Mouse (Mus musculus) liver, embryonic 18 days (tissue): ENCODE data around the gene Eif4e3. TPM values are rescaled to one million over a fixed set of nuclear protein-coding genes. Genes with fewer than 3 reads are reported as not detected.

Source experiments
- polyA plus RNA-seq: library from polyadenylated mRNA; depleted of rRNA; stranded (reverse); fragments of >200 nt; gene quantifications from 2 replicates; pipeline ENCODE4 v1.2.3, GENCODE M21; 2012; rRNA removed

Eif4e3 gene
- polyA plus RNA-seq: 3.4 TPM in 2 replicates

GRCm38 (mm10) chr6:99666318-99667171 lies at the start of gene Eif4e3, which contains the start of gene Gm20696:
Eif4e3 (minus strand) TSS chr6:99666771.
Gm20696 (minus strand) TSS chr6:99666797.

GRCm38 (mm10) chr6:99692206-99692915 lies 25.8 kb upstream of the Eif4e3 start, which contains the start of gene Gpr27:
Gpr27 (plus strand) TSS chr6:99692679.

Other genes with a start within 250 kb of the Eif4e3 start
- gene Foxp1, start 144.1 kb downstream of the Eif4e3 start, polyA plus RNA-seq: 11.9 and 12.2 TPM in 2 replicates
- 0.30 and 0.45 TPM in 2 replicates for gene Gm20696, start within 50 bp of the Eif4e3 start, polyA plus RNA-seq
- gene Gpr27, start 25.9 kb upstream of the Eif4e3 start, polyA plus RNA-seq: 0.22 TPM in 2 replicates
- 0.07 and 0.10 TPM in 2 replicates for gene Prok2, start 59.6 kb upstream of the Eif4e3 start, polyA plus RNA-seq